Mouse (Mus musculus): ENCODE data around the gene Pbsn.
"Not testable (repeated sequence)": the region's sequence is repeated elsewhere in the genome, so short reads cannot be mapped to it uniquely, and the experiment has no call there.

Gene Pbsn

GRCm38 (mm10) chrX:77853523-77853922, at the start of gene Pbsn:
Gene Pbsn (minus strand): TSS chrX:77853623.
- in situ Hi-C loops (cut with MseI, MboI), result no loop called here

GRCm38 (mm10) chrX:77880033-77880432, 26.6 kb upstream of the Pbsn start:
- in situ Hi-C loops (cut with MseI, MboI), result not testable (repeated sequence)

- in situ Hi-C loops (cut with MseI, MboI), result not testable (repeated sequence)
Measured at GRCm38 (mm10) chrX:77864458-77864857, 11.0 kb upstream of the Pbsn start, which contains the start of gene Gm14744. Gene Gm14744 (plus strand): TSS chrX:77864758.

GRCm38 (mm10) chrX:77812031-77812430, 41.4 kb downstream of the Pbsn start:
- in situ Hi-C loops (cut with MseI, MboI), result no loop called here

- in situ Hi-C loops (cut with MseI, MboI), result no loop called here
Measured at GRCm38 (mm10) chrX:77810608-77811206, 42.7 kb downstream of the Pbsn start.

- in situ Hi-C loops (cut with MseI, MboI), result no loop called here
Measured at GRCm38 (mm10) chrX:77808602-77809001, 44.8 kb downstream of the Pbsn start.

GRCm38 (mm10) chrX:77802293-77802692, 51.1 kb downstream of the Pbsn start:
- in situ Hi-C loops (cut with MseI, MboI), result no loop called here

- in situ Hi-C loops (cut with MseI, MboI), result no loop called here
Measured at GRCm38 (mm10) chrX:77801543-77801942, 51.9 kb downstream of the Pbsn start.

- in situ Hi-C loops (cut with MseI, MboI), result no loop called here
Measured at GRCm38 (mm10) chrX:77799554-77799953, 53.9 kb downstream of the Pbsn start.

GRCm38 (mm10) chrX:77797801-77798200, 55.6 kb downstream of the Pbsn start:
- in situ Hi-C loops (cut with MseI, MboI), result no loop called here

GRCm38 (mm10) chrX:77796916-77797315, 56.5 kb downstream of the Pbsn start:
- in situ Hi-C loops (cut with MseI, MboI), result no loop called here

GRCm38 (mm10) chrX:77796238-77796835, 57.1 kb downstream of the Pbsn start, which contains the start of gene Prkx:
Gene Prkx (minus strand): TSS chrX:77796278.
- in situ Hi-C loops (cut with MseI, MboI), result no loop called here

GRCm38 (mm10) chrX:77795858-77796174, 57.6 kb downstream of the Pbsn start:
- in situ Hi-C loops (cut with MseI, MboI), result no loop called here

- in situ Hi-C loops (cut with MseI, MboI), result no loop called here
Measured at GRCm38 (mm10) chrX:77794962-77795857, 58.2 kb downstream of the Pbsn start.

- in situ Hi-C loops (cut with MseI, MboI), result no loop called here
Measured at GRCm38 (mm10) chrX:77788675-77789074, 64.7 kb downstream of the Pbsn start.

All from mouse trophoblast stem cell (cell line).